Comparison of ENCODE assay signal across 10 mouse cellular contexts in genomic region chr5:118354127-118354526, GRCm38 (mm10).
DNase-seq lines count a peak whose midpoint lies in the region; ATAC-seq and TF ChIP-seq lines count a peak whose summit lies in the region.
"Had no signal": no experiment of that assay in that cellular context is flagged by ENCODE, and none has a peak within 500 bp of the region (broad histone marks: within the 10 kb centered on the region; RNA-seq: fewer than 3 reads in every experiment).

No protein-coding gene starts in this region.

- DNase-seq in heart, adult 9 months (ENCODE audit: low spot score in 2 of 2), result no peak
- DNase-seq in 416B (ENCODE audit: low read depth) (peak; percentile 38), NIH3T3 (ENCODE audit: low read depth) (peak; percentile 68)
- DNase-seq in liver, adult 2 months (ENCODE audit: extremely low read depth, low read depth, low spot score), result peak; percentile 7
- DNase-seq in urinary bladder, postnatal 36 days (ENCODE audit: low spot score in 2 of 2), result no peak
- DNase-seq in thymus, postnatal 0 days (ENCODE audit: low spot score), result no peak
- no peak for DNase-seq in kidney, postnatal 4 days
- DNase-seq: cerebellum, adult 11 months; thymus, postnatal 14 days had no signal

- no peaks in the 10 kb centered on the region for H3K27me3 ChIP-seq in heart, embryonic 16.5 days (ENCODE audit: control insufficient read depth, insufficient read depth, low read length)
- H3K27me3 ChIP-seq in liver, adult 2 months (ENCODE audit: control insufficient read depth, insufficient read depth, low read length), result no peaks in the 10 kb centered on the region

- peak overlapping the region; percentile 32; the same call in 1 of the 2 replicates for H3K4me2 ChIP-seq in heart, embryonic 16.5 days (ENCODE audit: low read depth, low read length)

- H3K27ac ChIP-seq in heart, embryonic 16.5 days (ENCODE audit: low read length), result no peak overlapping the region
- H3K27ac ChIP-seq in liver, adult 2 months (replicated peaks; ENCODE audit: insufficient read depth, low read depth, low read length), result no peak overlapping the region

- TF ChIP-seq POLR2A in liver, adult 2 months (IDR thresholded peaks at IDR 0.05; ENCODE audit: extremely low read depth, insufficient read depth, low read length), result no peak

- peaks cover 15% of the 10 kb centered on the region for H3K4me1 ChIP-seq in heart, embryonic 16.5 days (ENCODE audit: control insufficient read depth, insufficient read depth, low read length)
- H3K4me1 ChIP-seq in liver, adult 2 months (ENCODE audit: control insufficient read depth, insufficient read depth, low read length), result no peaks in the 10 kb centered on the region

- no peak overlapping the region for H3K4me3 ChIP-seq in heart, embryonic 16.5 days (ENCODE audit: low read length)
- no peak overlapping the region for H3K4me3 ChIP-seq in liver, adult 2 months (ENCODE audit: insufficient read depth, low read depth, low read length)

- H3K9ac ChIP-seq in heart, embryonic 16.5 days (ENCODE audit: low read length), result no peak overlapping the region
- H3K9ac ChIP-seq in liver, adult 2 months (ENCODE audit: low read depth, low read length), result no peak overlapping the region

- TF ChIP-seq CTCF in liver, adult 2 months (IDR thresholded peaks at IDR 0.05; ENCODE audit: low read depth, low read length), result no peak

- H3K36me3 ChIP-seq in heart, embryonic 16.5 days (ENCODE audit: control insufficient read depth, insufficient read depth), result no peaks in the 10 kb centered on the region
- no peaks in the 10 kb centered on the region for H3K36me3 ChIP-seq in liver, adult 2 months (ENCODE audit: control insufficient read depth, insufficient read depth, low read length)

- no peaks in the 10 kb centered on the region for H3K9me3 ChIP-seq in heart, embryonic 16.5 days (replicated peaks; ENCODE audit: control insufficient read depth, low read length)

- H3K79me2 ChIP-seq in liver, adult 2 months (ENCODE audit: control insufficient read depth, insufficient read depth, low read length), result no peaks in the 10 kb centered on the region

- no peak for ATAC-seq in heart, embryonic 16.5 days (replicated peaks; ENCODE audit: extremely low read depth, insufficient read depth, low FRiP score)

- 40% methylated on average over 5 of the region's 5 CpGs for WGBS in heart, embryonic 16.5 days
- 66% methylated on average over 5 of the region's 5 CpGs for WGBS in liver, adult 2 months

Comparison
In these comparisons a context has a peak if more than half of its experiments do, and no peak if none do; other contexts are left out.
1. DNase-seq: peak in 416B (single experiment), NIH3T3 (single experiment) and liver, adult 2 months (single experiment); none in heart, adult 9 months (0 of 2), urinary bladder, postnatal 36 days (0 of 2), thymus, postnatal 0 days (single experiment) and kidney, postnatal 4 days (0 of 2).